Mouse (Mus musculus) right cerebral cortex, postnatal 4 days (tissue): ENCODE measurements around the gene Plek.

ENCODE experiments used
- DNase-seq: peaks from one replicate; pipeline ENCODE4 v3.0.0-alpha.2; 2022

Gene Plek

DNA sequence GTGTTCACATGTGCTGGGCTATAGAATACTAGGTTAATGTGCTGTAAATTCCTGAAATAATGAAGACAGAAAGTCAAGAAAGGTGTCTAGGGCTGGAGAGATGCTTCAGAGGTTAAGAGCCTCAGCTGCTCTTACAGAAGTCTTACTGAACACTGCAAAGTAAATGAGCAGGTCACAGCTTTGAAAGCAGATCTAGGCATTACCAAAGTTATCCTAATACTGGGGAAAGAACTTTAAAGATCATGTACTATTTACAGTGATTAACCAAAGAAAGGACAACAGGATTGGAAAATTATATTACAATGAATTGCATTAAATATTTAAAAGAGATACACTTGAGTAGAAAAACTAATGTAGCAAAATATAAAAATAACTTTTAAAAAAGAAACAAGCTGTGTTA is 52.2 kb downstream of the Plek start:
- no peak for DNase-seq

DNA sequence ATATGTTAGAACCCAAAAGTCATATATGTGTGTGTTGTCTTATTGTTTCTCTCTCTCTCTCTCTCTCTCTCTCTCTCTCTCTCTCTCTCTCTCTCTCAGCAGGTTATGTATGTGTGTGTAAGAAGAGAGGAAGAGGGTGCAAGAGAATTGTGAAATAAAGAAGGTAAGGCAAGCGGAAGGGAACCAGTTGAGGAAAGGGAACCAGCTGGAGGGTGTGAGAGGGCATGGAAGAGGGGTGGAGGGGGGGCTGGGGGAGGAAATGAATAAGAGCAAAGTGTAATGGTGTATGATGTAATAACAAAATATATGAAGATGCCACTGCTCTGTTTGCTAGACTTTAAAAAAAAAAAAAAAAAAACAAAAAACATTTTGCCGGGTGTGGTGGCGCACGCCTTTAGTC is 52.8 kb downstream of the Plek start:
- DNase-seq = no peak

DNA sequence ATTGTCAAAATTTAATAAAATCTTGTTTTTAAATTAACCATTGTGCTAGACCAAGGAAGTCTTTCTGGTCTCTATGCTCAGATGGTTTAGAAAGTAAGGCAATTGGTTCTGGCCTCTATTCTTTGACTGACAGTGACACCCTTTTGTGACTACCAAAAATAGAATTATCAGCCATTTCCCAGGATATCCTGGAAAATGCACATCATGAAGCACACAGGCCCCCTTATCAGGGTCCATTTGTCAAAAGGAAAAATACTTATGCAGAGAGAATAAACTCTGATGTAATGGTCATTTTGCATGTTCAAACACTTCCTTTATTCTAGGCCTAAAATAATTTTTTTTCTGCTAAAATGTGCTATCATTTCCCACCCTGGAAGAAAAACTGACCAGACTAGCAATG is 54.7 kb downstream of the Plek start:
- no peak for DNase-seq

DNA sequence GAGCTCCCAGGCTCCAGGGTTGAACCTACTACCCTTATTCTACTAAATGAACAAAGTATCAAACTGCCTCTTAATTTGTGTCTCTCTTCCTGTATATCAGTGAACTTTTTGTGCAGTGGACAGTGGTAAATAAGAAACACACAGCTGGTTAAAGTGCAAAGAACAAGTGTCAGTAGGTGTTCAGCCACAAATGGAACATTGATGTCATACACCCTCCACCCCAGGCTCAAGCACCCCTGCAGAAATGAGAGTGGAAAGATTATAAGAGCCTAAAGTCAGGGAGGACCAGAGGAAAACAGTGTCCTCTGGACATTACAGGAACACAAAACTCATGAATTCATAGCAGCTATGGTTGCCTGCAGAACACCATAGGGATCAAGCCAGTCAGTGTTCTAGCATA is 55.4 kb downstream of the Plek start:
- no peak for DNase-seq

DNA sequence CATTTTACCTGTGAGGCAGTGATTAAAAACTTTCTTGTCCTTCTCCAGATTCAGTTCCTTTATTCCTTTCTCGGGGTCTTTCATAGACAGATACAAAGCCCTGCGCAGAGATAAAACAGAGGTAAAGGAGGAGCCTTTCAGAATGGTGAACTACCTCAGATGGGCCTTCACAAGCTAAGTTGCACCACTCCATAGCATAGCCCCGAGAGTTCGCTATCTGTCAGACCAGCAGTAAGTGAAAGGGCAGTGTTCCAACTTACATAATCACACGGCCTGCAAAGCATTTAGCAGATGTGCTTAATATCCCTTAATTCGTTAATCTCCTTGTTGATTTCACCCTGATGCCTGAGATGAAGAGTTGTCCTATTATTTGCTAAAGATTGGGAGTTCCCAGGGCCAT is 59.3 kb downstream of the Plek start:
- no peak for DNase-seq

DNA sequence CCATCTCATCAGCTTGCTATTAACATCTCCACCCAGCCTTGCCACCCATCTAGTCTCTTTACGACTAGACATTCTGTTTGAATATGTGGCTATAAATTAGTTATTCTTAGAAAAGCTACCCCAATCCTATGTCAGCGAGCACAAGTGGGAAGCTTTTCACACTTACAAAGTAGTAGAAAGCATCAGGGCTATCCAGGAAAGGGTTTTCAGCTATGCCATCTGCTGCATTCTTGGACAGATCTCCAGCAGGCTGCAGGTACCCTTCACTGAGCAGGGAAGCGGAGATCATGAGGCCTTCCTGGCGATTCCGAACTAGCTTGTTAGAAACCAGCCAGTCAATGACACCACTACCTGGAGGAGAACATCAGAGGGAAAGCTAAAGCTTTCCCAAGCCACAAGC is 62.3 kb downstream of the Plek start:
- no peak for DNase-seq

DNA sequence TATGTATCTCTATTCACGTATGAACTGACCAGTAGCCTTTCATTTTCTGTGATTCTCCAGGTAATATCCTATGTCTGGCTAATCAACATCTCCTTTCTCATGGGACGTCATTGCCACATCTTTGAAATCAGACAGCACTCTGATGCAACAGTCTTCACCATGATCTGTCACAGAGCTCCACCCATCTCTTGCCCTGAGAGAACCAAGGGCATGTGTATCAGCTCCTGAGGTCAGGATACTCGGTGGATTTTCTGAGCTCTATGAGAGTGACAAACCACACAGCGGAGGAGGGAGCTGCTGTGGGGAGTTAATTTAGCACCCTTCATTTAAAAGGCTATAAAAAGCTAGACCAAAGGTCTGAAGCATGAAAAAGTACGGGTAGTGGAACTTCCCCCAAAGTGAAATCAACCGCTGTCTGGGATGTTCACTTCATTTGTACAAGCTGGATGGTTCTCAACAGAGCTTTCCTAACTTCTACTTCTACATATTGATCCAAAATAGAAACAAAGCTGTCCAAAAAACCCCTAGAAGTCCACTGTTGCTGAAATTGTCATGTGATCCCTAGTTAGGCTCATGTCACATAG is 64.3 kb downstream of the Plek start:
- DNase-seq = no peak

DNA sequence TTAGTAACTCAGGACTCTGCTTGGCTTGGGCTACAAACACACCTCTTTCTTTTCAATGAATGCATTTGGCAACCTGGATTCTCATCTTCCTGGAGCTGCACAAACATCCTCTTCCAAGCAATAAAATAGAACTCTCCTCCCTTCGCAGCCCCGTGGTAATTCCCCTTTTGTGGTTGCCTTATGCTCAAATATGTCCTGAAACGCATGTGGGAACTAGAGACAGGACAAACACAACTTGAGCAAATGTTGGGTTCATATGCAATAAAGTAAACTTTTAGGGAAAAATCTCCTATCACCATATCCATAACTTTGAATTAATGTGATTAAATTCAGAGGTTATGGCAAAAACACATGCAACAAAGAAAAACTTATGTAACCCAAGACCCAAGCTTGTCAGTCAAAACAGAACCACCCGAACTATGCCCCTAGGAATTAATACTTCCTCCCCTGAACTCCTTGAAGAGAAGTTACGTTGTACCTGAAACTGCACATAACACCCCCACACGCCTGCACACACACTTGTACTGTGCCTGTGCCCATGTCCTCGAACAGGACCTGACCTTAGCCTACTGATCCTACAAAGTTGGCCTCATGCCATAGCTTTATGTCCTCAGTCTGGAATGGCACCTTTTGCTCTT is 65.5 kb downstream of the Plek start:
- no peak for DNase-seq

DNA sequence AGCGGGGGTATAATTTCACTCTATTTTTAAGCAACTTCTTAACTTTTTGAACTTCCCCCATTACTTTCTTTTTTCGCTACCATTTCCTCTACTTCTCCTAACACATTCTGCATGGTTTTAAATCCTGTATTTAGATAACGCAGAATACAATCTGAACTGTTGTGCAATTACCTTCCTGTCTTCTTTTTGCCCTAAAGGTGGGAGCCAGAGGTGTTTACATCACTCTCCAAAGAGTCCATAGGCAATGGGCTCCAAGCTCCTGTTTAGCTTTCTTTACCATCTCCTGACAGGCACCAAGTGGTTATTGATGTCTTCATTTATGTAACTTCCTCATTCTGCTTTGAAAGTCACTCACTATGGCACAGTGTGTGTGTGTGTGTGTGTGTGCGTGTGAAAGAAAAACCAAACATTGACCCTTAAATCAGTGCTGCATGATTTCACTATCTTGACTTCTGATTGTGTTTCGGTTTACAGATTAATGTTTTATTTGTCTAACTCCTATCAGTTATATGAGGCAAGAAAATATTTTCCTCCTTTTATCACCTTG is 73.9 kb downstream of the Plek start:
- no peak for DNase-seq

DNA sequence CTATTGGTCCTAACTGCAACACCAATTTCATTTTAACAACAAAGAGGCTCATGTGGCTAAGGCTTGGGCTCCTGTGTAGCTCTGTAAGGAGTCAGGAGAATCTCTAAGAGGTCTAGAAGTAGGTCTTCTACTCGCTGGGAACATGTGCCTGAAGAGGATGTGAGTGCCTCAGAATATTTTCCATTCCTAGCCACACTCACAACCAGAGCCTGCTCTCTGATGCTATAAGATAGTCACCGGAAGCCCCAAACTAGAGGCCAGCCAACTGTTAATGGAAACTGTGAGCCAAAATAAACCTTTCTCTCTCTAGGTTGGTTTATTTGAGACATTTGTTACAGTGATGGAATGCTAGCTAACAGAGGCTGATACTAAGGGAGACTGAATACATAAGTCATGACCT is 74.6 kb downstream of the Plek start:
- DNase-seq = no peak

DNA sequence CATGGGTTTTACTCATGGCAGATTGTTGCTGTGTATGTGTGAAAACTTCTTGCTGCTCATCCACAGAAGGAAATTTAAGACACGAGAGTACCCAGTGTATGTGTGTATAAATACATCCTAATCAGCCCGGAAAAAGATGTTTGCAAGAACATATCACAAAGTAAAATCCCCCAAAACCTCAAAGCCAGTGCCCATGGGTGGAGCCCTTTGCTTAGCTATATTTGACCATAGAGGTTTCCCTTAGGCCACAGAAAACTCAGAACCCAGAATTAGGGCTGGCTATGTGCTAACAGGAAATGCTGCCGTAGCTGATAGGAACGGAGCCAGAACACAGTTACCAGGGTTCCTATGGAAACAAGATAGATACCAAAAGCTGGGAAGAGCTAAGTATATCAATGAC is 75.2 kb downstream of the Plek start:
- DNase-seq = no peak

DNA sequence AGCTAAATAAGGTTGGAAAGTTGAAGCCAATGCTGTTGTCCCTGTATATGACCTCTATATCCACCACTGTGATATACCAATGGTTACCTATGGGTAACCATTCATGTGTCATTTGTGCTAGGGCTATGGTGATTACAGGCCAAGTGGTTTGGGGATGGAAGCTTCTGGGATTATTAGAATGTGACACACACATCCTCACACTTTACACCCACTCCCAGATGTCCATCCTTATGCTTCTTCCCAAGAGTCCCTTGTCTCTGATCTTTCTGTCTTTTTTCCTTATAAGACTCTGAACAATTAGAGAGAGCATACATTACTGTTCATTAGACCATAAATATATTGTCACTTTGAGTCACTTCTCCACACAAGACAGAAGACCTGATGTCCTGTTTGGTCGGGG is 79.1 kb downstream of the Plek start:
- no peak for DNase-seq

DNA sequence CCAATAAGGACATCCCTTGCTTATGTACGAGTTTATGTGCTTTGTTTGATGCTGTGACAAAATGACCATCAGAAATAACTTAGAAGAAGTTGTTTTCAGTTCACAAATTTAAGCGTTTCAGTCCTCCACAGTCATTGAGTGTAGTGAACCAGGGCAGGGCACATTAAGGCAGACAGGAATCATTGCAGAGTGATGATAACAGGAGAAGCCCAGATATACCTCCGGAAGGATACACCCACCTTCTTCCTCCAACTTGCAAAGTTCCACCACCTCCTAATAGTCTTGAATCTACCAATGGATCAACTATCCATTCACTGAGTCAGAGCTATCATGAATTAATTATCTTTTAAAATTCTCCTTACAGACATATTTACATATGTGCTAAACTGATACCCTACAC is 80.2 kb downstream of the Plek start:
- DNase-seq = no peak

DNA sequence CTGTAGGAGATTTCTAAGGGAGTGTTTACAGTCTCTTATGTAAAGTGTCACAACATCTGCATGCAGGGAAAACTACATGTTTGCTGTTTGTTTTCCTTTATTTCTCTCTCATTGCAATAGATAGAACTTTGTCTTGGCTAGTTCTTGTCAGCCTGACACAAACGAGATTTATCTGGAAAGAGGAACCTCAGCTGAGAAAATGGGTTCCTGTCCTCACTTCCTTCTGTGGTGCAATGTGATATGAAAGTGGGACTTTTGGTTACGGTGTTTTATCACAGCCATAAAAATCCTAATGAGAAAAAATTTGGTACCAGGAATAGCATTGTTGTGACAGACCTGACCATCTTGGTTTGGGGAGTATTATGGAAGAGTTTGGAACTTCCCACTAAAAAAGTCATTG is 82.5 kb downstream of the Plek start:
- no peak for DNase-seq

DNA sequence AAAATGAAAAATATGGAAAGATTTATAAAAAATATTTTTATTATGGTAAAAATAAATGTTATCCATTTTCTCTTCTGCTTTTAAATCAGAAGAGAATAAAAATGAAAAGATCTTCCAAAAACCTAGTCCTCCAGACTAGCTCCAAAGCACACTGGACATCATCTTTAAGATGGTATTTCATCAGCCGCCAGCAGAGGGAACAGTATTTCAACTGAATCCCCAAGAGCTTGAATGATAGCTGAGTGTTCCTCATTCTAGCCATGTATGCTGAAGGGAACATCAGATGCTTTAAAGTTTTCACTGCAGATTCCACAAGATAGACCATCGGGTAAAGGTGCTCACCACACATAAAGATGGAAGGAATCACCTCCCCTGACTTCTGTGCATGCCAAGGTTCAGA is 84.4 kb downstream of the Plek start:
- peak; percentile 35 for DNase-seq

DNA sequence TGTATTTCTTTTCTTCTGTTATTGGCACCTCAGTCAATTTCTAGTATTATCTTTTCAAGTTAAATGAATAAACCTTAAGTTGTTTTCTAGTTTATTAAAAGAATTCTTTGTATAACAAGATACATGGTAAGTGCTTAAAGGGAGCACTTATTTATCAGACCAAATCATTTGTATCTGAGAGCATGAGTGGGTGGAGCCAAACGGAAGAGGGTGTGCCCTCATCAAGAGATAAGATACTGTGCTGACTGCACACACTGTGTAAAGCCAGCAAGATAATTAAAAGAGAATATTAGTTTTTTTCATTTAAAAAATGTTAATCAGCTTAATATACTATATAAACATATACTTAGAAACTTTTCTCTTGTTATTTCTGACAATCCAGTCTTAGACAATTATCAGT is 93.7 kb downstream of the Plek start:
- DNase-seq = no peak

DNA sequence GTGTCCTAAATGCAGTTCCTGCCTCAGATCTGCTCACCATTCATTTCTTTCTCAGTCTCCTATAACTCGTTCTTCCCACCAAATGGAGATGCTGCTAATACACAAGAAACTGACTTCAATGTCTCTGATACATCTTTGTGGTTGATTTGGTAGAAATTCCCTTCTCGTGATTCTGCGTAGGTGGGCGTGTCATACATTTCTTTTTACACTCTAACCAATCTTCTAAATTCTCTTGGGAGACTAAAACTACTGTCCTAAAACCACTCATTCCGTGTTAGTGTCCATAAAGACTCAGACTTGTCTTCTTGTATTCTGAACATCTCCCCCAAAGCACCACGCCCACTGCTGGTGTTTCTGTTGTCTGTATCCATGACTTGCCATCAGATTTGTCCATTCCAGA is 95.2 kb downstream of the Plek start:
- no peak for DNase-seq

DNA sequence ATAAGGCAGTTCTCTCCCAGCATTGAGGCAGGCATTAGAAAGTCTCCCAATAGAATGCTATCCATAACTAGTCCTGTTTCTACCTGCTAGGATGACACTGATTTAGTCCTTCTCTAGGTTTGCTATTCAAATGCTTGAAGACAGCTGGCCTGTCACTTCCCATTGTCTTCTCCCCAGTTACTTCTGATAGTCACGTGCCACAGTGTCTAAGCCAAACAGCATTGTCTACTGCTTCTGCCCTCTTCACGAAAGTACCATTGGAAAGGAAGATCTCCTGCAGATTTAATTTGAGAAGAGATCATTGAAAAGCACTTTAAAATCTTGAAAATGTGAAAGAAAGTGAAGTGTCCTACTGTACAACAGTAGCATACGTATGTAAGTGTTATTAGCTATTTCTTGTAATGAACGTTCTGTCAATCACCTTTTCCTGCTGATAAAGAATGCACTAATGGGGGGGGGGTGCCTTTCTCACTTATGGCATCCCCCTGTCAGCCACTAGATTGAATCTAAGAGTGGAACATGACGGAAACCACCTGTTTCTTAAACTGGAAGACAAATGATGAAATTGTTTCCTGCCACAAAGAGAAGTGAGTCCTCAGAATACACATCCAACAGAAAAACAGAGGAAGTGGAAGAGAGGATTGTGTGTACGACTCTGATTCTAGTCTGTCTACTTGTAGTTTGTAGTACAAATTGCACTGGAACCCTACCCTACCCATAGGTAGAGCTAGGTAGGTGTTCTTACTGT is 95.9 kb downstream of the Plek start:
- DNase-seq = no peak

DNA sequence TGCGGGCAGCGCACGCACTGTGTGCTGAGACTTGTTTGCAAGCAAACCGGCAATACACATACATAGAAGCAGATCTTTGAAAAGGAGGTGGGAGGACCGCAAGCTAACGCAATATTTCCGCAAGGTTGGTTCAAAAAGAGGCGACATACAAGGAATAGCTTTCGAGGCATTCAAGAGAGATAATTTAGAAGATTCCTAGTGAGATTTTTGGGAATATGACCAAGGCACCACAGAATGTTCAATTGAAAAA is 100.5 kb downstream of the Plek start:
- no peak for DNase-seq

DNA sequence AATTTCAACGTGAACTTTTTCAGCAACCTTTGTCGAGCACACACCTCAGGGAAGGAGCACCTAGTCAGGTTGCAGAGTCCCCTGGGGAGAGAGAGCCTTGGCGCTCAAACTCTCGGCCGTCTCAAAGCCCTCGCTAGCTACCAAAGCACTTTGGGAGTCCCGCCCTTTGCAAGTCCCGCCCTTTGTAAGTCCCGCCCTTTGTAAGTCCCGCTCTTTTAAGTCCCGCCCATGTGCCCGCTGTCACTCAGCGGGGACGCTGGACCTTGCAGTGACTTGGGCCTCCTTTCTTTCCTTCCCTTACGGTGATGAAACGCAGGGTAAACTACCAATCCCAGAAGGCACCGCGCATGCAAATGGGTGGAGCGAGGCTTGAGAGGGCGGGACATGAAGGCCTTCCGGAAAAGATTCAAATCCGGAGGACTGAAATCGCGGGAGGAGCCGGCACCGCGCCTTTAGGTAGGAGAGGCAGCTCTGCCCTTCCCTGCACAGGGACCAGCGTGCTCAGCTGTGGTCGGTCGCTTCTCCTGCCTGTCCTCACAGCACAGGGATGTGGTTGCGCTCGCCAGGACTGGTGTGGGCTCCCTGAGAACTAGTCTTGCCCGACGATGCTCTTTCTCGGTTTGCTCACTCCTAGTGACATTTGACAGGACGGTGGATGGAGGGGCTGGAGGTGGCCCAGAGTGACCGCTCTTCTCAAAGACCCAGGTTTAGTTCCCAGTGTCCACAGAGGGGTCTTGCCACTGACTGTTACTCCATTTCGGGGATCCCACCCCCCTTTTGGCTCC is 101.0 kb downstream of the Plek start, which contains the start of gene Fbxo48:
Gene Fbxo48, plus strand, starts transcription at position 400 of the 785 bp plus-strand sequence.
- DNase-seq = peak; percentile 85

DNA sequence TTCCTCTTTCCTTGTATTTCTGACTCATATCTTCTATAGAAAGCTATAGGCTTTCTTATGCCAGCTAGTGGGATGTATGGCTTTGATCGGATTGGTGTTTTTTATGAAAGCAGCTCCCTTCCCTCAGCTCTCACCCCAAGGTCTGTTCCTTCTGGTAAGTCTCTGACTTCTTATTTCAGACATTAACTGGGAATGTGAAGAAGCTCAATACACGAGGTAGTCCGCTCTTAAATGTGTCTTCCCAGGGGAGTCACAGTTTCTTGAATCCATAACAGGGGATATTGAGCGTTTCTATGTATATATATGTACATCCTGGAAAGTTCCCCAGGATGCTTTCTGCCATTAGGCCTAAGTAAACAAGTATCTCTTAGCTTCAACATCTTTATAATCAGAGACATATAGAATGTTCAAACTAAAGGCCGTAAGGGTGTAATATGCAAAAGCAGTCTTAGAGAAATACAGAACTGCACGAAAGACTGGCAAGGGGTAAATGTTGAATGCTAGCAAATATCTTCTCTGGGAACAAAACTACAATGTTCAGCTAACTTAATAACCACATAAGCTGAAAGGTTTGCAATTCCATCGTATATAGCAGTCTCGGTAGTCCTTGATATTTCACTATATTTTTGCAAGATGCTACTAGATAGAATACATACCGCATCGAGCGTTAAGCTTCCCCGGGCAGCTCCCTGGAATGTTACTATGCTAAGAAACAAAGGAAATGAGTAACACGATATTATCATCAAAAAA is 101.8 kb downstream of the Plek start:
- DNase-seq = no peak

DNA sequence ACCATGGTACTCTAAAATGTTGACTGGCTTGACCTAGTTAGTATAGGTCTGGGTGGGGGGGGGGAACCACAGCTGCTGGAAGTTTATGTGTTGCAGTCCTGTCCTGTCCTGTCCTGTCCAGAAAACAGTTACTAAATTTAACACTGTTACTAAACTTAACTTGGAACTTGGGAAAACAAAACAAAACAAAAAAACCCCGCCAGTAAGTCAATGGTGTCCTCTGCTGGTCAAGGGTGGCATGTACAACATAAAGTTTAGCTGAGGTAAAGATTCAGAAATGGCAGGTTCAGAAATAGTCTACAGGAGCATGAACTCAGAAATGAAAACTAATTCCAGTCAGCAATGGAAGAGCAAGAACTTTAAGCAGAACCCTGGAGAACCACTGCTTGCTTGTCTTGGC is 103.4 kb downstream of the Plek start:
- DNase-seq = peak; percentile 27

DNA sequence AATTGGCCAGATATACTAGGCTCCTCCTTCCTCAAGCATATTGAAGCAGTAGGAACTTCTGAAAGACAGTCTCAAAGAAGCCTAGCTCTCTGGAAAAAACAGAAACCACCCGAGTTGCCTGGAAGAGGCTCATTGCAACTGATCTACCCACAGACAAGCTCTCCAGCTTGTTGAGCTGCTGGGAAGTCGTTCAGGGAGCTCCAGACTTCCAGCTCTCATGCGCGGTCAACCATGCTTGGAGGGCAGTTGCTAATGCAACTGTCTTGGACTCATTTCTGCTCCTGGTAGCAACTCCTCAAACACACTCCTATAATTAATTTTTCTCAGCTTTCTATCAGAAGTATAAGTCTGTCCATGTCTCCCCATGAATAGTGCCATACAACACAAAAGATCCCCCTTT is 109.2 kb downstream of the Plek start:
- no peak for DNase-seq
